Mouse (Mus musculus): Measurements from ENCODE around the gene Glce. TPM values are rescaled to one million over a fixed set of nuclear protein-coding genes. Genes with fewer than 3 reads are reported as not detected.

The Glce gene
- total and polyA plus RNA-seq, 3 experiments: 7.4 to 16.4 (median 13.1) TPM

DNA sequence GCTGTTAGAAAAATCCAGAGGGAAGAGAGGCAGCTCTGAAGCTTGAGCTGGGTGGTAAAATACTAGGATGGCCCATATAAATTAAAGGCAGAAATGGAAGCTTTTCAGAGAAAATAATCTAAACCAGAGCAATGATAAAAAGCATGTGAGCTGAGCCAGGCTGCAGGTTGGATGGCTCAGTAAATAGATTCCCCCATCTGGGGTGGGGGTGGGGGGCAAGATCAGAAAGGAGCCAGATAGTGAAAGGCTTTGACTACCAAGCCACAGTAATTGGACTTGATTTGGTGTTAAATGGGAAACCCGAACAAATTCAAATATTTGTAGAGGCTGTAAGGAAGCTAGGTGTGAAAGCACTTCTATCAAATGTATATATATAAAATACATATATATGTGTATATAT is 1.8 kb upstream of the Glce start:
- no peak for DNase-seq (ENCODE audit: extremely low read depth)
- H3K9me3 ChIP-seq (replicated peaks; ENCODE audit: low read length): no peaks in the 10 kb centered on the region
- H3K27me3 ChIP-seq (replicated peaks): peaks cover 11% of the 10 kb centered on the region
- dilution Hi-C loops (cut with MboI; ENCODE audit: extremely low pct_ligation_motif_present, extremely low pct_unique_long_range_greater_than_20kb, low sequenced_read_pairs): no loop called here
- H3K4me1 ChIP-seq (ENCODE audit: control insufficient read depth in 1 of 2, insufficient read depth in 2 of 2): peaks cover 10 to 26% of the 10 kb centered on the region in 2 experiments
- H3K36me3 ChIP-seq (replicated peaks in 1 of 2; ENCODE audit: control insufficient read depth in 1 of 2, insufficient read depth in 1 of 2, low read length in 1 of 2): no peaks in the 10 kb centered on the region
- in situ Hi-C loops (cut with MboI; ENCODE audit: low pct_ligation_motif_present, low pct_unique_long_range_greater_than_20kb, low sequenced_read_pairs): no loop called here
- no peak overlapping the region for H3K27ac ChIP-seq (ENCODE audit: insufficient read depth, low read depth)
- H3K4me3 ChIP-seq (replicated peaks in 1 of 3; ENCODE audit: low read depth in 2 of 3, low read length in 2 of 3, poor library complexity in 1 of 3): no peak overlapping the region
- H3K79me2 ChIP-seq (replicated peaks; ENCODE audit: control insufficient read depth, extremely low read depth, insufficient read depth, poor library complexity, severe bottlenecking): peaks cover 13% of the 10 kb centered on the region
- no peak overlapping the region for H3K4me2 ChIP-seq (ENCODE audit: insufficient read depth, low read depth, poor library complexity, severe bottlenecking)
- no peak overlapping the region for H3K9ac ChIP-seq (ENCODE audit: insufficient read depth, low read depth)
- TF ChIP-seq NELFE (IDR thresholded peaks at IDR 0.05; ENCODE audit: low read depth, low read length) (no peak), MAZ (IDR thresholded peaks at IDR 0.05; ENCODE audit: low read depth, low read length) (no peak), RCOR1 (conservative IDR thresholded peaks at IDR 0.05; ENCODE audit: low read depth, low read length) (no peak), JUND (conservative IDR thresholded peaks at IDR 0.05; ENCODE audit: low read depth, low read length) (no peak), ZMIZ1 (IDR thresholded peaks at IDR 0.05; ENCODE audit: low read depth, low read length) (no peak), MYC (IDR thresholded peaks at IDR 0.05; ENCODE audit: low read depth, low read length) (no peak), EP300 (IDR thresholded peaks at IDR 0.05; ENCODE audit: low read length) (no peak), ELF1 (IDR thresholded peaks at IDR 0.05; ENCODE audit: low read depth, low read length) (no peak), UBTF (IDR thresholded peaks at IDR 0.05; ENCODE audit: low read depth, low read length) (no peak), MAFK (IDR thresholded peaks at IDR 0.05; ENCODE audit: insufficient replicate concordance, low read length) (no peak), USF2 (conservative IDR thresholded peaks at IDR 0.05; ENCODE audit: low read depth, low read length) (no peak), MAX (IDR thresholded peaks at IDR 0.05; ENCODE audit: low read length) (no peak), CTCF (conservative IDR thresholded peaks at IDR 0.05 in 1 of 2, IDR thresholded peaks at IDR 0.05 in 1 of 2; ENCODE audit: low read depth in 2 of 2, low read length in 2 of 2) (no peak), MXI1 (IDR thresholded peaks at IDR 0.05; ENCODE audit: low read depth, low read length) (no peak)

DNA sequence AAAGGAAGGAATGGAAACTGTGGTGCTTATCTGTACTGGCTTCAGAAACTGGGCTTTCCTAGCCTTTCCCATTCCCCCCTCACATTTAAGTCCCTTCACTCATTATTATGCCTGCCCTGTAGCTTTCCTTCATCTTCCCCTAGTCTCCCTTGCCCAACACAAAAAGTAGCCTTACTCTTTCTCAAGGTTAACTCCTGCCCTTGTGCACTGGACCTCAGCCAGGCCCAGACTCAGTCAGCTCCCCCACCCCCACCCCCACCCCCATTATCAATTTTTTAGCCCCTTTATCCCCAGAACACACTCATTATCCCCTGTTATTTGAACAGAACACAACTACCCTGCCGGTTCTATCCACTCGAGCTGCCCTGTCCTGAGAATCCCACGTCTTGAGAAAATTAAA is 1.0 kb upstream of the Glce start:
- no peak overlapping the region for H3K27ac ChIP-seq (ENCODE audit: insufficient read depth, low read depth)
- no peaks in the 10 kb centered on the region for H3K9me3 ChIP-seq (replicated peaks; ENCODE audit: low read length)
- no peak for TF ChIP-seq ETS1 (conservative IDR thresholded peaks at IDR 0.05; ENCODE audit: low read depth, low read length)
- no peak for TF ChIP-seq KAT2A (IDR thresholded peaks at IDR 0.05; ENCODE audit: insufficient replicate concordance, low read length)
- TF ChIP-seq SMC3 (IDR thresholded peaks at IDR 0.05; ENCODE audit: low read depth, low read length): no peak
- no peak for TF ChIP-seq UBTF (IDR thresholded peaks at IDR 0.05; ENCODE audit: low read depth, low read length)
- TF ChIP-seq CTCF (conservative IDR thresholded peaks at IDR 0.05 in 1 of 2, IDR thresholded peaks at IDR 0.05 in 1 of 2; ENCODE audit: low read depth in 2 of 2, low read length in 2 of 2): no peak
- TF ChIP-seq SIN3A (IDR thresholded peaks at IDR 0.05; ENCODE audit: low read length): no peak
- TF ChIP-seq ZC3H11A (IDR thresholded peaks at IDR 0.05; ENCODE audit: low read depth, low read length): no peak
- TF ChIP-seq RCOR1 (conservative IDR thresholded peaks at IDR 0.05; ENCODE audit: low read depth, low read length): no peak
- no peak for TF ChIP-seq CHD1 (IDR thresholded peaks at IDR 0.05; ENCODE audit: low read depth, low read length)
- no peak for TF ChIP-seq POLR2AphosphoS2 (IDR thresholded peaks at IDR 0.05; ENCODE audit: low read depth, low read length)
- no peak for TF ChIP-seq POLR2A (IDR thresholded peaks at IDR 0.05; ENCODE audit: low read depth, low read length)
- TF ChIP-seq ZKSCAN1 (IDR thresholded peaks at IDR 0.05; ENCODE audit: borderline replicate concordance, low read depth, low read length): no peak
- no peak for TF ChIP-seq MAFK (IDR thresholded peaks at IDR 0.05; ENCODE audit: insufficient replicate concordance, low read length)
- TF ChIP-seq MAX (IDR thresholded peaks at IDR 0.05; ENCODE audit: low read length): no peak
- no peak for TF ChIP-seq E2F4 (IDR thresholded peaks at IDR 0.05; ENCODE audit: insufficient replicate concordance, low read depth, low read length)
- no peak for TF ChIP-seq USF1 (IDR thresholded peaks at IDR 0.05; ENCODE audit: low read depth, low read length)
- TF ChIP-seq RAD21 (IDR thresholded peaks at IDR 0.05; ENCODE audit: low read depth, low read length): no peak
- no peak for TF ChIP-seq USF2 (conservative IDR thresholded peaks at IDR 0.05; ENCODE audit: low read depth, low read length)
- H3K27me3 ChIP-seq (replicated peaks): peaks cover 11% of the 10 kb centered on the region
- in situ Hi-C loops (cut with MboI; ENCODE audit: low pct_ligation_motif_present, low pct_unique_long_range_greater_than_20kb, low sequenced_read_pairs): no loop called here
- peak overlapping the region; percentile 70; the same call in 1 of the 2 replicates for H3K9ac ChIP-seq (ENCODE audit: insufficient read depth, low read depth)
- dilution Hi-C loops (cut with MboI; ENCODE audit: extremely low pct_ligation_motif_present, extremely low pct_unique_long_range_greater_than_20kb, low sequenced_read_pairs): no loop called here
- peak overlapping the region in 2 of 3 experiments; percentile 67 to 88 for H3K4me3 ChIP-seq (replicated peaks in 1 of 3; ENCODE audit: low read depth in 2 of 3, low read length in 2 of 3, poor library complexity in 1 of 3)
- H3K36me3 ChIP-seq (replicated peaks in 1 of 2; ENCODE audit: control insufficient read depth in 1 of 2, insufficient read depth in 1 of 2, low read length in 1 of 2): no peaks in the 10 kb centered on the region
- DNase-seq (ENCODE audit: extremely low read depth): no peak
- peaks cover 10 to 31% of the 10 kb centered on the region in 2 experiments for H3K4me1 ChIP-seq (ENCODE audit: control insufficient read depth in 1 of 2, insufficient read depth in 2 of 2)
- H3K4me2 ChIP-seq (ENCODE audit: insufficient read depth, low read depth, poor library complexity, severe bottlenecking): peak overlapping the region; percentile 74
- peaks cover 13% of the 10 kb centered on the region for H3K79me2 ChIP-seq (replicated peaks; ENCODE audit: control insufficient read depth, extremely low read depth, insufficient read depth, poor library complexity, severe bottlenecking)
